Mouse (Mus musculus): ENCODE measurements around the gene Ndufa4l2. TPM values are rescaled to one million over a fixed set of nuclear protein-coding genes. Genes with fewer than 3 reads are reported as not detected.

The Ndufa4l2 gene
- polyA plus RNA-seq (2015; fragmentation: Nextera tagmentation; extraction: Ambion mirVana): 64.5 and 64.6 TPM in 2 replicates

GRCm38 (mm10) chr10:127514764-127515163 is at the start of gene Ndufa4l2:
Gene Ndufa4l2 (plus strand): TSS chr10:127514967.
- H3K27me3 ChIP-seq (replicated peaks; ENCODE audit: control insufficient read depth, insufficient read depth, low read length): peaks cover 53% of the 10 kb centered on the region
- peak within 1 kb of the TSS; percentile 18 for H3K4me3 ChIP-seq (ENCODE audit: low read length)
- no peaks in the 10 kb centered on the region for H3K9me3 ChIP-seq (ENCODE audit: control insufficient read depth, low read length)
- peak within 1 kb of the TSS; percentile 48; the same call in 1 of the 2 replicates for H3K9ac ChIP-seq (ENCODE audit: low read depth, low read length)
- 14% methylated on average over 6 of the region's 6 CpGs for WGBS
- H3K4me1 ChIP-seq (ENCODE audit: control insufficient read depth, insufficient read depth, low read length): peaks cover 61% of the 10 kb centered on the region
- peaks cover 18% of the 10 kb centered on the region for H3K36me3 ChIP-seq (ENCODE audit: control insufficient read depth, insufficient read depth, low read length)
- peak within 1 kb of the TSS; percentile 83; the same call in 1 of the 2 replicates for H3K27ac ChIP-seq (ENCODE audit: low read length)
- peak within 1 kb of the TSS; percentile 79 for H3K4me2 ChIP-seq (ENCODE audit: low read depth, low read length)
- ATAC-seq: no peak

GRCm38 (mm10) chr10:127471281-127471988 is 43.3 kb upstream of the Ndufa4l2 start:
- 69% methylated on average over 15 of the region's 15 CpGs for WGBS
- H3K9me3 ChIP-seq (ENCODE audit: control insufficient read depth, low read length): no peaks in the 10 kb centered on the region
- no peaks in the 10 kb centered on the region; the same call in 1 of the 2 replicates for H3K4me1 ChIP-seq (ENCODE audit: control insufficient read depth, insufficient read depth, low read length)
- peak overlapping the region; percentile 34; the same call in 1 of the 2 replicates for H3K27ac ChIP-seq (ENCODE audit: low read length)
- no peak overlapping the region for H3K4me3 ChIP-seq (ENCODE audit: low read length)
- H3K27me3 ChIP-seq (replicated peaks; ENCODE audit: control insufficient read depth, insufficient read depth, low read length): no peaks in the 10 kb centered on the region
- ATAC-seq: peak; percentile 53; the same call in 1 of the 2 replicates
- H3K4me2 ChIP-seq (ENCODE audit: low read depth, low read length): no peak overlapping the region
- no peak overlapping the region for H3K9ac ChIP-seq (ENCODE audit: low read depth, low read length)
- peaks cover 6% of the 10 kb centered on the region; the same call in 1 of the 2 replicates for H3K36me3 ChIP-seq (ENCODE audit: control insufficient read depth, insufficient read depth, low read length)

GRCm38 (mm10) chr10:127472722-127473121 is 42.0 kb upstream of the Ndufa4l2 start:
- ATAC-seq: no peak
- WGBS: 90% methylated on average over 9 of the region's 9 CpGs
- Histone ChIP-seq H3K36me3 (ENCODE audit: control insufficient read depth, insufficient read depth, low read length) (peaks cover 8% of the 10 kb centered on the region), H3K4me3 (ENCODE audit: low read length) (no peak overlapping the region), H3K4me1 (ENCODE audit: control insufficient read depth, insufficient read depth, low read length) (no peaks in the 10 kb centered on the region; the same call in 1 of the 2 replicates), H3K27me3 (replicated peaks; ENCODE audit: control insufficient read depth, insufficient read depth, low read length) (no peaks in the 10 kb centered on the region), H3K4me2 (ENCODE audit: low read depth, low read length) (no peak overlapping the region), H3K9ac (ENCODE audit: low read depth, low read length) (no peak overlapping the region), H3K27ac (ENCODE audit: low read length) (no peak overlapping the region), H3K9me3 (ENCODE audit: control insufficient read depth, low read length) (no peaks in the 10 kb centered on the region)

GRCm38 (mm10) chr10:127475175-127475574 is 39.6 kb upstream of the Ndufa4l2 start:
- Histone ChIP-seq H3K27ac (ENCODE audit: low read length) (no peak overlapping the region), H3K27me3 (replicated peaks; ENCODE audit: control insufficient read depth, insufficient read depth, low read length) (no peaks in the 10 kb centered on the region), H3K9me3 (ENCODE audit: control insufficient read depth, low read length) (no peaks in the 10 kb centered on the region), H3K9ac (ENCODE audit: low read depth, low read length) (no peak overlapping the region), H3K4me2 (ENCODE audit: low read depth, low read length) (no peak overlapping the region), H3K36me3 (ENCODE audit: control insufficient read depth, insufficient read depth, low read length) (peaks cover 7% of the 10 kb centered on the region), H3K4me3 (ENCODE audit: low read length) (no peak overlapping the region), H3K4me1 (ENCODE audit: control insufficient read depth, insufficient read depth, low read length) (no peaks in the 10 kb centered on the region; the same call in 1 of the 2 replicates)
- 95% methylated on average over 4 of the region's 4 CpGs for whole genome bisulfite sequencing
- no peak for ATAC-seq

GRCm38 (mm10) chr10:127476541-127476940 is 38.2 kb upstream of the Ndufa4l2 start:
- H3K27ac ChIP-seq (ENCODE audit: low read length): no peak overlapping the region
- 76% methylated on average over 3 of the region's 3 CpGs for WGBS
- no peak overlapping the region for H3K9ac ChIP-seq (ENCODE audit: low read depth, low read length)
- no peaks in the 10 kb centered on the region for H3K27me3 ChIP-seq (replicated peaks; ENCODE audit: control insufficient read depth, insufficient read depth, low read length)
- no peak for ATAC-seq
- no peaks in the 10 kb centered on the region; the same call in 1 of the 2 replicates for H3K4me1 ChIP-seq (ENCODE audit: control insufficient read depth, insufficient read depth, low read length)
- H3K9me3 ChIP-seq (ENCODE audit: control insufficient read depth, low read length): no peaks in the 10 kb centered on the region
- H3K36me3 ChIP-seq (ENCODE audit: control insufficient read depth, insufficient read depth, low read length): peaks cover 5% of the 10 kb centered on the region
- H3K4me3 ChIP-seq (ENCODE audit: low read length): no peak overlapping the region
- H3K4me2 ChIP-seq (ENCODE audit: low read depth, low read length): no peak overlapping the region

GRCm38 (mm10) chr10:127477301-127477700 is 37.5 kb upstream of the Ndufa4l2 start:
- Histone ChIP-seq H3K4me3 (ENCODE audit: low read length) (no peak overlapping the region), H3K9me3 (ENCODE audit: control insufficient read depth, low read length) (no peaks in the 10 kb centered on the region), H3K27me3 (replicated peaks; ENCODE audit: control insufficient read depth, insufficient read depth, low read length) (no peaks in the 10 kb centered on the region), H3K4me1 (ENCODE audit: control insufficient read depth, insufficient read depth, low read length) (no peaks in the 10 kb centered on the region; the same call in 1 of the 2 replicates), H3K36me3 (ENCODE audit: control insufficient read depth, insufficient read depth, low read length) (peaks cover 3% of the 10 kb centered on the region), H3K27ac (ENCODE audit: low read length) (no peak overlapping the region), H3K4me2 (ENCODE audit: low read depth, low read length) (no peak overlapping the region), H3K9ac (ENCODE audit: low read depth, low read length) (no peak overlapping the region)
- no peak for ATAC-seq
- WGBS: 82% methylated on average over 7 of the region's 7 CpGs

- Histone ChIP-seq H3K27me3 (replicated peaks; ENCODE audit: control insufficient read depth, insufficient read depth, low read length) (no peaks in the 10 kb centered on the region), H3K36me3 (ENCODE audit: control insufficient read depth, insufficient read depth, low read length) (peaks cover 3% of the 10 kb centered on the region), H3K4me3 (ENCODE audit: low read length) (no peak overlapping the region), H3K4me1 (ENCODE audit: control insufficient read depth, insufficient read depth, low read length) (no peaks in the 10 kb centered on the region; the same call in 1 of the 2 replicates), H3K4me2 (ENCODE audit: low read depth, low read length) (no peak overlapping the region), H3K27ac (ENCODE audit: low read length) (no peak overlapping the region), H3K9ac (ENCODE audit: low read depth, low read length) (no peak overlapping the region), H3K9me3 (ENCODE audit: control insufficient read depth, low read length) (no peaks in the 10 kb centered on the region)
- no peak for ATAC-seq
- 95% methylated on average over 4 of the region's 4 CpGs for WGBS
These were observed 35.6 kb upstream of the Ndufa4l2 start for GRCm38 (mm10) chr10:127479131-127479530.

- Histone ChIP-seq H3K4me2 (ENCODE audit: low read depth, low read length) (no peak overlapping the region), H3K27me3 (replicated peaks; ENCODE audit: control insufficient read depth, insufficient read depth, low read length) (no peaks in the 10 kb centered on the region)
These were observed 33.6 kb upstream of the Ndufa4l2 start for GRCm38 (mm10) chr10:127480833-127481813.

GRCm38 (mm10) chr10:127485235-127485634 is 29.5 kb upstream of the Ndufa4l2 start:
- Histone ChIP-seq H3K9me3 (ENCODE audit: control insufficient read depth, low read length) (no peaks in the 10 kb centered on the region), H3K36me3 (ENCODE audit: control insufficient read depth, insufficient read depth, low read length) (peaks cover 5% of the 10 kb centered on the region), H3K27ac (ENCODE audit: low read length) (no peak overlapping the region), H3K4me2 (ENCODE audit: low read depth, low read length) (no peak overlapping the region), H3K9ac (ENCODE audit: low read depth, low read length) (no peak overlapping the region), H3K4me3 (ENCODE audit: low read length) (no peak overlapping the region), H3K27me3 (replicated peaks; ENCODE audit: control insufficient read depth, insufficient read depth, low read length) (no peaks in the 10 kb centered on the region), H3K4me1 (ENCODE audit: control insufficient read depth, insufficient read depth, low read length) (no peaks in the 10 kb centered on the region; the same call in 1 of the 2 replicates)
- no peak for ATAC-seq
- WGBS: 89% methylated on average over 10 of the region's 10 CpGs

More at GRCm38 (mm10) chr10:127480833-127481813, 33.6 kb upstream of the Ndufa4l2 start:
- Histone ChIP-seq H3K27ac (ENCODE audit: low read length) (0 out of 2 replicates have a peak overlapping the region, but pooled peaks have one; percentile 11), H3K36me3 (ENCODE audit: control insufficient read depth, insufficient read depth, low read length) (peaks cover 8% of the 10 kb centered on the region), H3K4me1 (ENCODE audit: control insufficient read depth, insufficient read depth, low read length) (no peaks in the 10 kb centered on the region; the same call in 1 of the 2 replicates), H3K9ac (ENCODE audit: low read depth, low read length) (no peak overlapping the region), H3K9me3 (ENCODE audit: control insufficient read depth, low read length) (no peaks in the 10 kb centered on the region), H3K4me3 (ENCODE audit: low read length) (no peak overlapping the region)
- ATAC-seq: peak; percentile 58
- 75% methylated on average over 19 of the region's 19 CpGs for WGBS

Data from intestine, embryonic 16.5 days (tissue).